Mouse (Mus musculus) midbrain, embryonic 16.5 days (tissue): Measurements from ENCODE around the gene Npw. TPM values are rescaled to one million over a fixed set of nuclear protein-coding genes. Genes with fewer than 3 reads are reported as not detected.

Experiments
- polyA plus RNA-seq: library from polyadenylated mRNA; unstranded; fragments of >200 nt; fragmentation: Nextera tagmentation; extraction: Ambion mirVana; gene quantifications from 2 replicates; pipeline ENCODE4 v1.2.1, GENCODE M21; 2015

Npw gene
- polyA plus RNA-seq, 1 experiment from 2014 or later, result 0.90 TPM

Other genes with a start within 250 kb of the Npw start
- 357 and 365 TPM in 2 replicates for gene Rnps1, start 243.9 kb downstream of the Npw start, polyA plus RNA-seq
- 34.2 and 34.4 TPM in 2 replicates for gene Eci1, start 231.8 kb downstream of the Npw start, polyA plus RNA-seq
- gene Dnase1l2, start 215.4 kb downstream of the Npw start, polyA plus RNA-seq, result 7.9 and 9.9 TPM in 2 replicates
- 46.4 and 50.2 TPM in 2 replicates for gene E4f1, start 188.1 kb downstream of the Npw start, polyA plus RNA-seq
- 64.2 and 70.2 TPM in 2 replicates for gene Pgp, start 188.1 kb downstream of the Npw start, polyA plus RNA-seq
- gene Bricd5, start 184.6 kb downstream of the Npw start, polyA plus RNA-seq, result 0.40 TPM in 1 of 2 replicates, not detected in the other
- gene Mlst8, start 179.4 kb downstream of the Npw start, polyA plus RNA-seq, result 36.5 and 37.2 TPM in 2 replicates
- 43.6 and 45.7 TPM in 2 replicates for gene Caskin1, start 169.9 kb downstream of the Npw start, polyA plus RNA-seq
- 103 and 104 TPM in 2 replicates for gene Traf7, start 130.5 kb downstream of the Npw start, polyA plus RNA-seq
- gene Rab26, start 124.2 kb downstream of the Npw start, polyA plus RNA-seq, result 9.1 and 14.7 TPM in 2 replicates
- gene Pkd1, start 108.6 kb downstream of the Npw start, polyA plus RNA-seq, result 20.1 and 22.4 TPM in 2 replicates
- 72.4 and 85.0 TPM in 2 replicates for gene Tsc2, start 25.8 kb downstream of the Npw start, polyA plus RNA-seq
- gene Nthl1, start 25.8 kb downstream of the Npw start, polyA plus RNA-seq, result 9.8 and 10.0 TPM in 2 replicates
- 43.3 and 43.7 TPM in 2 replicates for gene Slc9a3r2, start 8.1 kb downstream of the Npw start, polyA plus RNA-seq
- 19.7 and 20.3 TPM in 2 replicates for gene Zfp598, start 11.2 kb upstream of the Npw start, polyA plus RNA-seq
- gene Syngr3, start 31.5 kb upstream of the Npw start, polyA plus RNA-seq, result 266 and 303 TPM in 2 replicates
- 33.7 and 40.8 TPM in 2 replicates for gene Gfer, start 37.7 kb upstream of the Npw start, polyA plus RNA-seq
- 1.9 and 2.2 TPM in 2 replicates for gene Noxo1, start 37.8 kb upstream of the Npw start, polyA plus RNA-seq
- 61.8 and 69.2 TPM in 2 replicates for gene Tbl3, start 49.2 kb upstream of the Npw start, polyA plus RNA-seq
- 0.28 TPM in 1 of 2 replicates, not detected in the other for gene Rnf151, start 59.6 kb upstream of the Npw start, polyA plus RNA-seq
- gene Rps2, start 59.7 kb upstream of the Npw start, polyA plus RNA-seq, result 657 and 682 TPM in 2 replicates
- 264 and 289 TPM in 2 replicates for gene Ndufb10, start 66.0 kb upstream of the Npw start, polyA plus RNA-seq
- gene Rpl3l, start 69.4 kb upstream of the Npw start, polyA plus RNA-seq, result not detected in 2 replicates
- 14.9 and 17.5 TPM in 2 replicates for gene Msrb1, start 78.2 kb upstream of the Npw start, polyA plus RNA-seq
- not detected in 2 replicates for gene Hs3st6, start 94.5 kb upstream of the Npw start, polyA plus RNA-seq
- not detected in 2 replicates for gene Meiob, start 145.8 kb upstream of the Npw start, polyA plus RNA-seq
- gene Hagh, start 181.7 kb upstream of the Npw start, polyA plus RNA-seq, result 62.9 and 72.2 TPM in 2 replicates
- gene Fahd1, start 191.9 kb upstream of the Npw start, polyA plus RNA-seq, result 19.6 and 20.2 TPM in 2 replicates
- gene Igfals, start 207.5 kb upstream of the Npw start, polyA plus RNA-seq, result not detected in 2 replicates
- 54.3 and 54.7 TPM in 2 replicates for gene Nubp2, start 227.9 kb upstream of the Npw start, polyA plus RNA-seq
- gene Spsb3, start 228.2 kb upstream of the Npw start, polyA plus RNA-seq, result 85.8 and 90.5 TPM in 2 replicates
- gene Eme2, start 236.6 kb upstream of the Npw start, polyA plus RNA-seq, result 28.6 and 28.8 TPM in 2 replicates
- gene Mrps34, start 236.7 kb upstream of the Npw start, polyA plus RNA-seq, result 72.9 and 77.2 TPM in 2 replicates
- gene Nme3, start 238.0 kb upstream of the Npw start, polyA plus RNA-seq, result 79.7 and 88.6 TPM in 2 replicates